Mouse (Mus musculus): Measurements from ENCODE around the gene Usp2. TPM values are rescaled to one million over a fixed set of nuclear protein-coding genes. Genes with fewer than 3 reads are reported as not detected.
"Not testable (repeated sequence)": the region's sequence is repeated elsewhere in the genome, so short reads cannot be mapped to it uniquely, and the experiment has no call there.

The Usp2 gene
- polyA plus RNA-seq, 1 experiment from 2014 or later: 10.8 TPM

GRCm38 (mm10) chr9:44107557-44108179, 40.8 kb downstream of the Usp2 start:
- peaks cover 4% of the 10 kb centered on the region; the same call in 1 of the 2 replicates for H3K36me3 ChIP-seq
- 45% methylated on average over 25 of the region's 25 CpGs for WGBS
- ATAC-seq: no peak
- no peaks in the 10 kb centered on the region for H3K9me3 ChIP-seq
- H3K4me1 ChIP-seq (replicated peaks): peaks cover 48% of the 10 kb centered on the region
- peak overlapping the region; percentile 15; the same call in 1 of the 2 replicates for H3K4me3 ChIP-seq (replicated peaks)
- peak overlapping the region; percentile 42 for H3K4me2 ChIP-seq (replicated peaks)
- peak overlapping the region; percentile 75 for H3K27ac ChIP-seq
- H3K27me3 ChIP-seq (replicated peaks): no peaks in the 10 kb centered on the region
- peak overlapping the region; percentile 33; the same call in 1 of the 2 replicates for H3K9ac ChIP-seq

GRCm38 (mm10) chr9:44108269-44109055, 41.6 kb downstream of the Usp2 start:
- 85% methylated on average over 31 of the region's 31 CpGs for WGBS
- no peak for ATAC-seq
- peaks cover 4% of the 10 kb centered on the region; the same call in 1 of the 2 replicates for H3K36me3 ChIP-seq
- H3K9me3 ChIP-seq: no peaks in the 10 kb centered on the region
- H3K4me1 ChIP-seq (replicated peaks): peaks cover 48% of the 10 kb centered on the region
- H3K4me3 ChIP-seq (replicated peaks): 0 out of 2 replicates have a peak overlapping the region, but pooled peaks have one; percentile 3
- peak overlapping the region; percentile 51 for H3K4me2 ChIP-seq (replicated peaks)
- no peaks in the 10 kb centered on the region for H3K27me3 ChIP-seq (replicated peaks)
- peak overlapping the region; percentile 33 for H3K9ac ChIP-seq
- H3K27ac ChIP-seq: 0 out of 2 replicates have a peak overlapping the region, but pooled peaks have one; percentile 75

GRCm38 (mm10) chr9:44109360-44110095, 42.7 kb downstream of the Usp2 start:
- Histone ChIP-seq H3K4me2 (replicated peaks) (peak overlapping the region; percentile 51), H3K27ac (0 out of 2 replicates have a peak overlapping the region, but pooled peaks have one; percentile 40), H3K36me3 (peaks cover 4% of the 10 kb centered on the region; the same call in 1 of the 2 replicates), H3K4me1 (replicated peaks) (peaks cover 46% of the 10 kb centered on the region), H3K27me3 (replicated peaks) (no peaks in the 10 kb centered on the region), H3K4me3 (replicated peaks) (peak overlapping the region; percentile 19), H3K9me3 (no peaks in the 10 kb centered on the region), H3K9ac (peak overlapping the region; percentile 34)
- no peak for ATAC-seq
- 21% methylated on average over 9 of the region's 9 CpGs for WGBS

GRCm38 (mm10) chr9:44111909-44112308, 45.1 kb downstream of the Usp2 start:
- Histone ChIP-seq H3K4me2 (replicated peaks) (peak overlapping the region; percentile 61), H3K4me3 (replicated peaks) (peak overlapping the region; percentile 19), H3K4me1 (replicated peaks) (peaks cover 42% of the 10 kb centered on the region)
- H3K36me3 ChIP-seq; H3K27ac ChIP-seq; H3K27me3 ChIP-seq (replicated peaks); H3K9me3 ChIP-seq; ATAC-seq; H3K9ac ChIP-seq: not testable (repeated sequence)
- WGBS: 57% methylated on average over 9 of the region's 12 CpGs

- no peaks in the 10 kb centered on the region for H3K27me3 ChIP-seq (replicated peaks)
- H3K4me3 ChIP-seq (replicated peaks): peak within 1 kb of the TSS; percentile 72
- WGBS: under 1% methylated on average over 51 of the region's 51 CpGs
- peaks cover 28% of the 10 kb centered on the region for H3K4me1 ChIP-seq (replicated peaks)
- H3K36me3 ChIP-seq: no peaks in the 10 kb centered on the region
- peak within 1 kb of the TSS; percentile 78 for H3K9ac ChIP-seq
- ATAC-seq: peak; percentile 97
- H3K9me3 ChIP-seq: no peaks in the 10 kb centered on the region
- H3K4me2 ChIP-seq (replicated peaks): peak within 1 kb of the TSS; percentile 61
- peak within 1 kb of the TSS; percentile 79; the same call in 1 of the 2 replicates for H3K27ac ChIP-seq
Measured at GRCm38 (mm10) chr9:44113105-44113789, 46.4 kb downstream of the Usp2 start, which contains the start of the genes Gm49380 and Rnf26. Gene Gm49380 (minus strand): TSS chr9:44113500. Gene Rnf26 (minus strand): TSS chr9:44113517.

GRCm38 (mm10) chr9:44114453-44114852, 47.6 kb downstream of the Usp2 start:
- no peak overlapping the region for H3K4me3 ChIP-seq (replicated peaks)
- H3K4me1 ChIP-seq (replicated peaks): peaks cover 16% of the 10 kb centered on the region
- H3K4me2 ChIP-seq (replicated peaks): no peak overlapping the region
- WGBS: 65% methylated on average over 2 of the region's 2 CpGs
- ATAC-seq: no peak
- no peaks in the 10 kb centered on the region for H3K27me3 ChIP-seq (replicated peaks)
- no peaks in the 10 kb centered on the region for H3K36me3 ChIP-seq
- no peaks in the 10 kb centered on the region for H3K9me3 ChIP-seq
- H3K9ac ChIP-seq: no peak overlapping the region
- H3K27ac ChIP-seq: no peak overlapping the region

- H3K4me2 ChIP-seq (replicated peaks): no peak overlapping the region
- 84% methylated on average over 9 of the region's 9 CpGs for WGBS
- H3K4me3 ChIP-seq (replicated peaks): no peak overlapping the region
- H3K27me3 ChIP-seq (replicated peaks): no peaks in the 10 kb centered on the region
- H3K36me3 ChIP-seq: no peaks in the 10 kb centered on the region
- peaks cover 5% of the 10 kb centered on the region; the same call in 1 of the 2 replicates for H3K4me1 ChIP-seq (replicated peaks)
- no peak overlapping the region for H3K9ac ChIP-seq
- ATAC-seq: no peak
- H3K27ac ChIP-seq: no peak overlapping the region
- no peaks in the 10 kb centered on the region for H3K9me3 ChIP-seq
Measured at GRCm38 (mm10) chr9:44115599-44115998, 48.8 kb downstream of the Usp2 start.

GRCm38 (mm10) chr9:44116182-44116581, 49.4 kb downstream of the Usp2 start:
- peaks cover 5% of the 10 kb centered on the region; the same call in 1 of the 2 replicates for H3K4me1 ChIP-seq (replicated peaks)
- H3K9ac ChIP-seq: no peak overlapping the region
- H3K4me3 ChIP-seq (replicated peaks): no peak overlapping the region
- 91% methylated on average over 4 of the region's 4 CpGs for WGBS
- no peaks in the 10 kb centered on the region for H3K36me3 ChIP-seq
- no peak overlapping the region for H3K4me2 ChIP-seq (replicated peaks)
- H3K27ac ChIP-seq: no peak overlapping the region
- H3K27me3 ChIP-seq (replicated peaks): no peaks in the 10 kb centered on the region
- no peak for ATAC-seq
- H3K9me3 ChIP-seq: no peaks in the 10 kb centered on the region

- H3K27ac ChIP-seq: no peak overlapping the region
- 55% methylated on average over 5 of the region's 5 CpGs for WGBS
- no peaks in the 10 kb centered on the region for H3K4me1 ChIP-seq (replicated peaks)
- no peaks in the 10 kb centered on the region for H3K36me3 ChIP-seq
- no peak overlapping the region for H3K4me2 ChIP-seq (replicated peaks)
- no peak overlapping the region for H3K4me3 ChIP-seq (replicated peaks)
- H3K9ac ChIP-seq: no peak overlapping the region
- no peak for ATAC-seq
- no peaks in the 10 kb centered on the region for H3K27me3 ChIP-seq (replicated peaks)
- no peaks in the 10 kb centered on the region for H3K9me3 ChIP-seq
Measured at GRCm38 (mm10) chr9:44119011-44119410, 52.2 kb downstream of the Usp2 start.

- no peaks in the 10 kb centered on the region for H3K27me3 ChIP-seq (replicated peaks)
- no peak for ATAC-seq
- H3K4me1 ChIP-seq (replicated peaks): no peaks in the 10 kb centered on the region
- no peak overlapping the region for H3K4me3 ChIP-seq (replicated peaks)
- H3K36me3 ChIP-seq: no peaks in the 10 kb centered on the region
- WGBS: 68% methylated on average over 8 of the region's 8 CpGs
- H3K9me3 ChIP-seq: no peaks in the 10 kb centered on the region
- H3K9ac ChIP-seq: no peak overlapping the region
- no peak overlapping the region for H3K4me2 ChIP-seq (replicated peaks)
- H3K27ac ChIP-seq: no peak overlapping the region
Measured at GRCm38 (mm10) chr9:44119948-44120465, 53.2 kb downstream of the Usp2 start.

GRCm38 (mm10) chr9:44124317-44124716, 57.5 kb downstream of the Usp2 start:
- Histone ChIP-seq H3K27me3 (replicated peaks) (no peaks in the 10 kb centered on the region), H3K9me3 (no peaks in the 10 kb centered on the region), H3K4me1 (replicated peaks) (peaks cover 5% of the 10 kb centered on the region), H3K4me3 (replicated peaks) (no peak overlapping the region), H3K4me2 (replicated peaks) (no peak overlapping the region), H3K27ac (no peak overlapping the region), H3K9ac (no peak overlapping the region), H3K36me3 (no peaks in the 10 kb centered on the region)
- 67% methylated on average over 6 of the region's 6 CpGs for WGBS
- no peak for ATAC-seq
